Mouse (Mus musculus): Measurements from ENCODE around the gene Gdpd3. TPM values are rescaled to one million over a fixed set of nuclear protein-coding genes. Genes with fewer than 3 reads are reported as not detected.

The Gdpd3 gene
- total RNA-seq, 2 experiments from 2014 or later: 0.99 to 3.0 TPM

DNA sequence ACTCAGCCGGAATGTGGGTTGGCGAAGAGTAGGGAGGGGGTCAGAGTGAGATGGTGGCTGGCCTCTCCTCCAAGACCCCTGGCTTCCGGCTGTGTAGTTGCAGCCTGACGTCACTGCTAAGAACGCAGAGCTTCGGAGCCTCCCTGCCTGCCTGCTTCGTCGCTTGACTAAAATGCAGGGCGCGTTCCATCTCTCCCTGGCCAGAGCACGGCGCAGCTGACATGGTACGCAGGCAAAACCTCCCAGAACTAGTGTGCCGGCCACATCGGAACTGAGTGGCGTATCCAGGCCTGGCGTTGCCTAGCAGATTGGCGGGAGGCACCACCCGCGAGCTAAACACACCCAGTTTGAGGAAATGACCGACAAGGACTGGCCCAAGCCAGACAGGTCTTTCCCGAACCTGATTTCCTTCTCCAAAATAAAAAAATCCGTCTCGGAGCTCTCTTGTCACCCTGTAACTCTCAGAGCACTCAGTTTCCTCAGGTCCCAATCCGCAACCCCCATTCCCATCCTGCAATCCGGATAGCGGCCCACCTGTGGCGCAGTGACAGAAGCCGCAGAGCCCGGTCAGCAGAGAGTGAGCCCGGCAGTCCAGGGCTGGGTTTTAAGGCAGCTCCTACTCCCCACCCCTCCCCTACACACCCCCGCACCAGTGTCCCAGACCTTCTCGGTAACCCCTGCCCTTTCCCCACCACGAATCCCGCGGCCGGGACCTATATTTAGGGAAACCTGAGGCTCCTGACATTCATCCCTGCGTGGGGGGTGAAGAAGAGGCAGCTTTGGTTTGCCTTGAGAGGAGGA lies 33.5 kb downstream of the Gdpd3 start:
- intact Hi-C loops (cut with DNase I): loop anchor here (2.0 to 5.0 kb wide), 2 partner anchors 37 to 97 kb away; no protein-coding TSS in a partner anchor

DNA sequence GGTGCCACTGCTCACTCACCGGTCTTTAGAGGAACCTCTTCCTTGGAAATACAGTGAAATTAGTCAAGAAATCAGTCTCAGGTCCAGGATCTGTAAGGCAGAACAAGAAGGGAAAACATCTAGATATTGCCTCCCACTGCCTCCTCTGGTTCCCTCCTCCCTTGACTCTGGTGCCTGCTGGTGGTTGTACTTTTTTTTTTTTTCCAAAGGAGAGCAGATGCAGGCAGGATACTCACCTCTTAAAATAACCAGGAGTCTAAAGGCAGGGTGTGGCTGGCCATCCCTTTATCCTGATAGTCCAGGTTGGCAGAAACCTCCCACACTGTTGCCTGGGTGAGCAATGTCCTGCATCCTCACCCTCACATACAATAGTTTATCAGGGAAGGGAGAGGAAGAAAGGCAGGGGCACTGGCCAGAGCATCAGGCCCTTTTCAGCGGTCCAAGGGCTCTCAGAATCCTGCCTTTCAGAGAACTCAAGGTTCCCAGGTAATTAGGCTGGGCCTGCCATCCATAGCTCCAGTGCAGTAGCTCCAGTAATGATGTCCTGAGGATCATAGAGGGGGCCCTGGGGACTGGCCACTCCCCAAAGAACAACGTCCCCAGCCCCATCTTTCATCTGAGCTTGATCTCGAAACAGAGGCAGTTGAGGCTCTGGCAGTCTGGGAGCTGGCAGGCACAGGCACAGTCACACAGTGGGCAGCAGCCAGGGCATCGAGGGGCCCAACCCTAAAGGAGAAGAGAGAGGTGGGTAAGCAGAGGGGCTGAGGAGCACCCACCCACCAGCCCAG lies 34.3 kb downstream of the Gdpd3 start:
- intact Hi-C loops (cut with DNase I): no loop called here
- peak; percentile 40 to 48 for DNase-seq (ENCODE audit: low spot score in 2 of 2)

More for the DNA sequence above, 33.5 kb downstream of the Gdpd3 start:
- DNase-seq (ENCODE audit: low spot score in 2 of 2): no peak

DNA sequence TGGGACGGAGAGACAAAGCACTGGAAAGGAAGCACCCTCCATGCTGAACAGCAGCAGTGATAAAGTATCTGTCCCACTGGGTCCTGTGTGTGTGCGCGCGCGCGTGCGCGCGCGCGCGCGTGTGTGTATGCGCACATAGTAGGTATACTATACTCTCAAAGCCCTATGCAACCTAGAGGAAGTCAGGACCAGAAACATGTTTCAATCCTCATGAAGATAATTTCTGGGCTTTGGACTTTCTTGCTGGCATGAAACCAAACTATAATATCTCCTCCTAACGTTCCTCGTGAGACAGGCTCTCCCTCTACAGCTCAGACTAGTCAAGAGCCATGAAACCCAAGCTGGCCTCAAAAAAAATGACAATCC lies 34.9 kb downstream of the Gdpd3 start:
- intact Hi-C loops (cut with DNase I): no loop called here

GRCm38 (mm10) chr7:126802134-126802889 lies 36.2 kb downstream of the Gdpd3 start:
- intact Hi-C loops (cut with DNase I): no loop called here
- no peak for DNase-seq (ENCODE audit: low spot score in 2 of 2)

More for the DNA sequence above, 34.9 kb downstream of the Gdpd3 start:
- DNase-seq (ENCODE audit: low spot score in 2 of 2): no peak

DNA sequence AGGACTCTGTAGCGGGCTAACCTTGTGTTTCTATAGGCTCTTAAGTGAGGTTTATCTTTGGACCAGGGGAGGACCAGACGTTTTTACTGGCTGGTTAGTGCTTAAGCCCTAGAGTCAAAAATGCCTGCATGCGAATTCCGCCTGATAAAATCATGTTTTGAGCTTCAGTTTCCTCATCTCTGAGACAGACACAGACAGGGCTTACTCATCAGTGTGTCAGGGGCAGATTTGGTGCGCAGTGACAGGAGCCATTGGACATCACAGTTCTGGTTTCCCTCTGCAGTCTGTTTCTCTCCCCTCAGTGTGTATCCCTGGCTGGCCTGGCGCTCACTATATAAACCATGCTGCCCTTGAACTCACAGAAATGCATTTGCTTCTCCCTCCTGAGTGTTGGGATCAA lies 37.0 kb downstream of the Gdpd3 start:
- intact Hi-C loops (cut with DNase I): no loop called here
- DNase-seq (ENCODE audit: low spot score in 2 of 2): no peak

DNA sequence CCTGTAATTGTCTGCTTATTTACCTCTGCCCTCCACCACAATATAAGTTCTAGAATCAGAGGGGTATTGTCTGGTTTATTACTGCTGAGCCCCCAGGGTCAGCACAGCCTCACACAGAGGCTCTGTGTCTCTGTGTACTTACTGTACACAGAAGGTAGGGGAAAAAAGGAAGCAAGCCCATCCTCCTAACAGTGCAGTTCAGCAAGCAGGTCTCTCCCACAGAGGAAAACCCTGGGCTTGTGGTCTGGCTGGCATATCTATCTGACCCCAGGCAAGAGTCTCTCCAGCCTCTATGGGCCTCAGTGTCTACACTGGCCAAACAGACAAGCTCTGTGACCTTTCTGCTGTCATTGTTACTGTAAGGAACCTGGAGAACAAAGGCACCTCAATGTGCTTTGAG lies 37.6 kb downstream of the Gdpd3 start:
- DNase-seq (ENCODE audit: low spot score in 2 of 2): no peak
- intact Hi-C loops (cut with DNase I): no loop called here

DNA sequence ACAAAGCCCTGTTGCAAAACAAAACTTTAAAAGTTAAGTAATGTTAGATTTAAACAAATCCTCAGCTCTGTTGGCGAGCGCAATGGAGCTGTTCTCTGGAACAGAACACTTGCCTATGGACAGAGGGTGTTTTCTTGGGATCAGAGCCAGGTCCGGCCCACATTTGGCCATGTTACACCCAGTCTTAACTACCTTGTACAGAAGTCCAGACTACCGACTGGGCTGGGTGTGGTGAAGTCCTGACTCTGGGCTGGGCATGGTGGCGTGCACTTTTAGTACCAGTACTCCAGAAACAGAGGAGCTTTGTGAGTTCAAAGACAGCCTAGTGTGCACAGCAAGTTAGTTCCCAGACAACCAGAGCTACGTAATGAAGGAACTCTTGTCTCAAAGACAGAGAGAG lies 40.8 kb downstream of the Gdpd3 start:
- no peak for DNase-seq (ENCODE audit: low spot score in 2 of 2)
- intact Hi-C loops (cut with DNase I): no loop called here

DNA sequence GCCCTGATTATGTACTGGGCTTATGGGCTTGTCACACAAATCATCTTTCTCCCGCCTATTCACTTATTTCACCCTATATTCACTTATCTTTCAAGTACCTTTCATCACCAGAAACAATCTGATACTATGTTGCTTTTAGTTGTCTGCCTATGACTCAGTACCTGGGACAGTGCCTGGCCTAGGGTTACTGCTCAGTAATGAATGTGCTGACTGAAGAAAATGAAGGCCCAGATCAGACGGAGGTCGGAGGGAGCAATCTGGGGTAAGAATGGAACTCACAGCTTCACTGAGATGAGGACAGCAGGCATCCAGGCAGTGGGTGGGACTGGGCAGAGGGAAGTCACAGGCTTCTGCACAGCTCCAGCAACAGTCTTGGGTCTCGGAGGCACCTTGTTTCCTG lies 41.3 kb downstream of the Gdpd3 start:
- no peak for DNase-seq (ENCODE audit: low spot score in 2 of 2)
- intact Hi-C loops (cut with DNase I): no loop called here

DNA sequence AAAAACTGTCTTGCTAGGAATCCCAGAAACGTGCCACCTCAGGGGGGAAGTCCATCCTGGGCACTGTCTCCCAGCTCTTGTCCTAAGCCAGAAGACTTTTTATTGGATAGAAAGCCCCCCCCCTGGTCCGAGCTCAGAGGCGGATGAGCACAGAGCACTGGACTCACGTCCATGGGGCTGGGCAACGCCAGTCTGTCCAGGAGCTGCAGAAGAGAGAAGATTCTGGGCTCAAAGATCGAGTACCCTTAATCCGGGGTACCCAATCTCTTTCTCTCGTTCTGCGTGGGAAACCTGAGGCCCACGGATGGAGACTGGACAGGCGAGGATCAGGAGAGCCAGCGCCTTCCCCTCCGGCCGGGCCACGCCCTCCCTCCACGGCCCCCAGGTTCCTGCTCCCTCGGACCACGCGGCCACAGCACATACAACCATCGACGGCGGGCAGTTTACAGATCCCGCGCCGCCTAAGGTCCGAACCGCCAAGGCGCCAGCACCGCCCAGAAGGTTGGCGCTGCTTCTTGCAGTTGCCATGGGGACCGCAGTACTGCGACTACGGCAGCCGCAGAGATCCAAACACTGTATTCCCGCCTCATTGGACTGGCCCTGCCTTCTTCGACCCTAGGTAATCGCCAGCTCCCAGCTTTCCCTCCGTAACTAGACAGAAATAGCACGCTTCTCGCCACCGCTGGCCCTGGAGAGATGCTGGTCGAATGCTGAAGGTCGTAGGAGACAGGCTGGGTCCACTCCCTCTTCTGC lies 42.7 kb downstream of the Gdpd3 start:
- intact Hi-C loops (cut with DNase I): no loop called here
- peak; percentile 92 to 93 for DNase-seq (ENCODE audit: low spot score in 2 of 2)

- no peak for DNase-seq (ENCODE audit: low spot score in 2 of 2)
- intact Hi-C loops (cut with DNase I): loop anchor here (10.0 kb wide), 1 partner anchor 375 kb away; no protein-coding TSS in a partner anchor
These were observed 43.7 kb downstream of the Gdpd3 start for GRCm38 (mm10) chr7:126809723-126810369.

DNA sequence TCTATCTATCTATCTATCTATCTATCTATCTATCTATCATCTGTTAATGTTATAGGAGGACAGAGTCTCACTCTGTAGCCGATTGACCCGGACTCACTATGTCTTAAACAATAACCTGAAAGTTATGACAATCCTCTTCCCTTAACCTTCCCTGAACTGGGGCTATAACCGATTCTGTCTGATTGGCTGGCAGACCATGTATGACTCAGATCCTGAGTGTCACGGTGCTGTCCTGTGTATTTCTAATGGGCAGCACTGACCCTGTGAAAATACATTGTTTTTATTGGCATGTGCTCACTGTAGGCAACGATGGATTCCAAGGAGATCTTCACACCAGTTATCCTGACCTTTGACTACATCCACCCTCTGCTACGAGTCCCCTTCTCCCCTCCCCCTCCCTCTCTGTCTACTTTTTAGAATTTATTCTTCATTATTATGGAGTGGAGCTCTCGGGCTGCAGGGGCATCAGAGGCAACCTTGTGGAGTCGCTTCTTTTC lies 49.6 kb downstream of the Gdpd3 start:
- intact Hi-C loops (cut with DNase I): loop anchor here (10.0 kb wide), 1 partner anchor 369 kb away; no protein-coding TSS in a partner anchor
- DNase-seq (ENCODE audit: low spot score in 2 of 2): no peak

DNA sequence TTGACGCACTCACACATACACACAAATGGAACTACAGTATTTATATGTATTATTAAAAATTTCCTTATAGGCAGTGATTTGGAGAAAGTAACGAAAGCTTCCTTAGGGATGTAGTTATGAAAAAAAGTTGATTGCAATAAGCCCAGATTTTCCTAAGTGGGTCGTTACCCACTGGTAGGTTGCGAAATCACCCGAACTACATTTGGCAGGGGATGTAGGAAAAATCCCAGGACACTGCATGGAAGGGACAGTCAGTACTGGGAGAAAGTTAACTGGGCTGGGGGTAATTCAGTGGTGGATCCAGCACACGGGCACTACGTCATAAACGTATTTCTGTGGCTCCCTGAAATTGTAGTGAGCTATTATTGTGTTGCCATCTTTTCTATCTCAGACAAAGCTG lies 50.4 kb downstream of the Gdpd3 start:
- intact Hi-C loops (cut with DNase I): loop anchor here (10.0 kb wide), 1 partner anchor 368 kb away; no protein-coding TSS in a partner anchor
- no peak for DNase-seq (ENCODE audit: low spot score in 2 of 2)

GRCm38 (mm10) chr7:126817595-126817994 lies 51.5 kb downstream of the Gdpd3 start:
- DNase-seq (ENCODE audit: low spot score in 2 of 2): no peak
- intact Hi-C loops (cut with DNase I): loop anchor here (10.0 kb wide), 1 partner anchor 367 kb away; no protein-coding TSS in a partner anchor

- intact Hi-C loops (cut with DNase I): loop anchor here (10.0 kb wide), 1 partner anchor 366 kb away; no protein-coding TSS in a partner anchor
- no peak for DNase-seq (ENCODE audit: low spot score in 2 of 2)
These were observed 52.7 kb downstream of the Gdpd3 start for GRCm38 (mm10) chr7:126818818-126819217.

DNA sequence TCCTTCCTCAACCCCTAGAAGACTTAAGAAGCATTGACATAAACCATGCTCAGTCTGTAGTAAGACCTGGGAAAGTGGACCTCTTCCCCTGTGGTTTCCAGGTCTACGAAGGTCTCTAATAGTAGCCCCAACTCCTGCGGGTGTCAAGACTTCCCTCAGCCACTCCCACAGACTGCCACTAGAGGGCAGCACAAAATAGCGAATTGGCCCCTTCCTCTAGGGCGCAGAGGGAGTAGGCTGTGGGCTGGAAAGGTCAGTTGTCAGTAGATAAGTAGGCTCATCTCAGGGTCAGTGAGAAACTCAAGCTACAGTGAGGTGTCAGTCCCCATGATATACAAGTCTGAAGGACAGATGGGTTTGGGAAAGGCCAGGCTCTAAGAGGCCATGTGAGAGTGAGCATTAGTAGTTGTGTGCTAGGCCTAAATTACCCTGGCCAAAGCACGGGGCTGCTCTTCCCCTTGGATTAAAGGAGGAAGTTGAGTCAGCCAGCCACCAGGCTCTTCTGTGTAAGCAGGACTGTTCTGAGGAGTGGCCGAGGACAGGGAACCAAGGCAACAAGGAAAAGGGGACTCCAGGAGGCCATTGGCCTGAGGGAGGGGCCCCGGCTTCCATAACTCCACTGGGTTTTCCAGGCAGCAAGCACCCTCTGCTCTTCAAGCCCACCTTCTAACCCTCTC lies 55.8 kb downstream of the Gdpd3 start:
- intact Hi-C loops (cut with DNase I): no loop called here

DNA sequence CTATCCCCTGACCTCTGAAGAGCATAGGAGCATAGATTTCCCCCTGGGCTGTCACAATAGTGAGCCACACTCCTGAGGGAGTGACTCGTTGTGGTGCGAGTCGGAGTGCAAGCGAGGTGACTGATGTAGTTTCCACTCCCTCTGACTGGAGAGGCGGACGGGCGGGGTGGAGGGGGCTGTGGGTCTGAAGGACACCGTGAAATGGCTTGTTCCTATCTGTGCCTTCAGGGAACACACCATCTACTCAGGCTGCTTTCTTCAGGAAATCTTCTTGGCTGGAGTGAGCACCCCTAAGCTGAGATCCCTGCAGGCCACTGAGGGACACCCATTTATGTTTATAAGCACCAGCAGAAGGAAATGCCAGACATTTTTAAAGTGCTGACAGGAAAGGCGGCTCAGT lies 56.6 kb downstream of the Gdpd3 start:
- no peak for DNase-seq (ENCODE audit: low spot score in 2 of 2)
- intact Hi-C loops (cut with DNase I): no loop called here

More for the DNA sequence above, 55.8 kb downstream of the Gdpd3 start:
- peak; percentile 71 to 78 for DNase-seq (ENCODE audit: low spot score in 2 of 2)

- intact Hi-C loops (cut with DNase I): no loop called here
- DNase-seq (ENCODE audit: low spot score in 2 of 2): peak in 1 of 2 experiments; percentile 43
These were observed 57.1 kb downstream of the Gdpd3 start for GRCm38 (mm10) chr7:126823202-126823711.

DNA sequence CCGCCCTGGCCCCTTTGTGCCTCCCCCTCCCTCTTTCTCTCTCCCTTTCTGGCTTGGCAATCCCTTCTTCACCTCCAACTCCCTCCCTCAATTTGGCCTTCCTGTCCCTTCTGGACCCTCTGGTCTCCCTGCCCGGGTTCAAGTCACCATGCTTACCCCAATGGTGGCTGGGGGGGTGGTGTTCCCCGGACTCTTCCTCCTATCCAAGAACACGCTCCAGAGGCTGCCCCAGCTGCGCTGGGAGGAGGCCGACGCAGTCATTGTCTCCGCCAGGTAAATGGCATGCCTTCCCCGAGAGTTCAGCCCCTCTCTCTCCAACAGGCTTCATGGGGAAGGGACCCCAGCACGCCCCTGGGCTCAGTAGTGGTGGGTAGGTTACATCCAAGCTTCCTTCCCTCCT lies 57.8 kb downstream of the Gdpd3 start:
- no peak for DNase-seq (ENCODE audit: low spot score in 2 of 2)
- intact Hi-C loops (cut with DNase I): no loop called here

Measured in left cerebral cortex, postnatal 36 days (tissue).